Mouse (Mus musculus) midbrain, embryonic 14.5 days (tissue): ENCODE results near the gene Tmc7. TPM values are rescaled to one million over a fixed set of nuclear protein-coding genes. Genes with fewer than 3 reads are reported as not detected.

ENCODE experiments used
- ATAC-seq: fragments of 200-750 bp; cut with Nextera tagmentation; 2 replicates; pipeline ENCODE4 v1.8.0; 2017; ENCODE audit warnings: moderate number of reproducible peaks, moderate library complexity; ENCODE audit not compliant: low FRiP score, low TSS enrichment
- DNase-seq: peaks from one replicate; pipeline ENCODE4 v3.0.0-alpha.2; 2015
- H3K27ac ChIP-seq: fragments of 300-500 bp; sonication (generic); replicated peaks from 2 replicates; pipeline ENCODE4 v1.5.1; 2014; ENCODE audit warnings: mild to moderate bottlenecking, low read depth, low read length, moderate library complexity
- H3K27me3 ChIP-seq: fragments of 300-500 bp; sonication (generic); 2 replicates; pipeline ENCODE4 v1.6.1; 2014; ENCODE audit warnings: low read length, control low read depth, mixed read lengths; ENCODE audit not compliant: control insufficient read depth, insufficient read depth
- H3K36me3 ChIP-seq: fragments of 300-500 bp; sonication (generic); 2 replicates; pipeline ENCODE4 v1.6.1; 2014; ENCODE audit warnings: low read length, control low read depth; ENCODE audit not compliant: control insufficient read depth, insufficient read depth
- H3K4me1 ChIP-seq: fragments of 300-500 bp; sonication (generic); 2 replicates; pipeline ENCODE4 v1.6.1; 2014; ENCODE audit warnings: mild to moderate bottlenecking, antibody characterized with exemption, low read length, control low read depth; ENCODE audit not compliant: control insufficient read depth, insufficient read depth
- H3K4me2 ChIP-seq: fragments of 300-500 bp; sonication (generic); 2 replicates; pipeline ENCODE4 v1.6.1; 2014; ENCODE audit warnings: mild to moderate bottlenecking, low read length, moderate library complexity
- H3K4me3 ChIP-seq: fragments of 300-500 bp; sonication (generic); replicated peaks from 2 replicates; pipeline ENCODE4 v1.5.1; 2014; ENCODE audit warnings: low read depth, low read length
- H3K9ac ChIP-seq: fragments of 300-500 bp; sonication (generic); replicated peaks from 2 replicates; pipeline ENCODE4 v1.6.1; 2014; ENCODE audit warnings: mild to moderate bottlenecking, low read length, moderate library complexity
- H3K9me3 ChIP-seq: fragments of 300-500 bp; sonication (generic); 2 replicates; pipeline ENCODE4 v1.6.1; 2016; ENCODE audit warnings: low read length, control low read depth, mixed read lengths; ENCODE audit not compliant: control insufficient read depth
- WGBS: fragments of 180-500 bp; shearing (Covaris S2); extraction: QIAGEN DNeasy Blood & Tissue Kit; methylation state at CpG from one replicate; pipeline ENCODE4 v1.1.7; 2014; 5-methylcytosine and 5-hydroxymethylcytosine counted together
- polyA plus RNA-seq: library from polyadenylated mRNA; unstranded; fragments of >200 nt; fragmentation: Nextera tagmentation; extraction: Ambion mirVana; gene quantifications from 2 replicates; pipeline ENCODE4 v1.2.1, GENCODE M21; 2014

Tmc7 gene
- 4.3 and 5.9 TPM in 2 replicates for polyA plus RNA-seq

GRCm38 (mm10) chr7:118584257-118584907, at the start of gene Tmc7:
TSS of gene Tmc7 (minus strand) at chr7:118584736.
- peak within 1 kb of the TSS; percentile 60; the same call in 1 of the 2 replicates for H3K27ac ChIP-seq
- under 1% methylated on average over 51 of the region's 51 CpGs for WGBS
- H3K36me3 ChIP-seq, result no peaks in the 10 kb centered on the region

GRCm38 (mm10) chr7:118633951-118634350, 49.4 kb upstream of the Tmc7 start:
- ATAC-seq (no peak), DNase-seq (no peak)
- Histone ChIP-seq H3K4me3 (no peak overlapping the region), H3K9ac (no peak overlapping the region), H3K27me3 (no peaks in the 10 kb centered on the region), H3K4me2 (no peak overlapping the region), H3K4me1 (no peaks in the 10 kb centered on the region), H3K36me3 (no peaks in the 10 kb centered on the region), H3K9me3 (no peaks in the 10 kb centered on the region), H3K27ac (no peak overlapping the region)
- 82% methylated on average over 7 of the region's 7 CpGs for WGBS

More at GRCm38 (mm10) chr7:118584257-118584907, at the start of gene Tmc7:
- H3K9ac ChIP-seq, result peak within 1 kb of the TSS; percentile 78
- H3K27me3 ChIP-seq, result no peaks in the 10 kb centered on the region
- H3K9me3 ChIP-seq, result no peaks in the 10 kb centered on the region
- H3K4me3 ChIP-seq, result peak within 1 kb of the TSS; percentile 65
- peak; percentile 91 for DNase-seq
- H3K4me1 ChIP-seq, result peaks cover 13% of the 10 kb centered on the region; the same call in 1 of the 2 replicates
- ATAC-seq, result peak; percentile 88
- peak within 1 kb of the TSS; percentile 83 for H3K4me2 ChIP-seq

GRCm38 (mm10) chr7:118633094-118633493, 48.6 kb upstream of the Tmc7 start:
- Histone ChIP-seq H3K27me3 (no peaks in the 10 kb centered on the region), H3K9ac (no peak overlapping the region), H3K4me1 (no peaks in the 10 kb centered on the region), H3K36me3 (no peaks in the 10 kb centered on the region), H3K9me3 (no peaks in the 10 kb centered on the region), H3K4me2 (no peak overlapping the region), H3K27ac (no peak overlapping the region), H3K4me3 (no peak overlapping the region)
- 90% methylated on average over 9 of the region's 9 CpGs for WGBS
- no peak for DNase-seq
- no peak for ATAC-seq

- H3K36me3 ChIP-seq, result no peaks in the 10 kb centered on the region
- no peak overlapping the region for H3K9ac ChIP-seq
- WGBS, result 82% methylated on average over 13 of the region's 13 CpGs
- no peaks in the 10 kb centered on the region for H3K9me3 ChIP-seq
- H3K4me3 ChIP-seq, result no peak overlapping the region
- ATAC-seq (no peak), DNase-seq (no peak)
- no peaks in the 10 kb centered on the region for H3K4me1 ChIP-seq
- no peaks in the 10 kb centered on the region for H3K27me3 ChIP-seq
- no peak overlapping the region for H3K4me2 ChIP-seq
- no peak overlapping the region for H3K27ac ChIP-seq
Measured at GRCm38 (mm10) chr7:118627550-118628298, 43.2 kb upstream of the Tmc7 start.

GRCm38 (mm10) chr7:118621094-118621493, 36.6 kb upstream of the Tmc7 start:
- ATAC-seq (no peak), DNase-seq (no peak)
- Histone ChIP-seq H3K4me1 (no peaks in the 10 kb centered on the region), H3K9ac (no peak overlapping the region), H3K36me3 (no peaks in the 10 kb centered on the region), H3K4me3 (no peak overlapping the region), H3K9me3 (no peaks in the 10 kb centered on the region), H3K27ac (no peak overlapping the region), H3K4me2 (no peak overlapping the region), H3K27me3 (no peaks in the 10 kb centered on the region)
- 88% methylated on average over 6 of the region's 6 CpGs for WGBS

- no peak overlapping the region for H3K27ac ChIP-seq
- ATAC-seq, result no peak
- DNase-seq, result no peak
- no peak overlapping the region for H3K4me2 ChIP-seq
- H3K4me3 ChIP-seq, result no peak overlapping the region
- no peaks in the 10 kb centered on the region for H3K4me1 ChIP-seq
- H3K9me3 ChIP-seq, result no peaks in the 10 kb centered on the region
- no peaks in the 10 kb centered on the region for H3K36me3 ChIP-seq
- H3K9ac ChIP-seq, result no peak overlapping the region
- WGBS, result 92% methylated on average over 7 of the region's 7 CpGs
- no peaks in the 10 kb centered on the region for H3K27me3 ChIP-seq
Measured at GRCm38 (mm10) chr7:118620243-118620906, 35.8 kb upstream of the Tmc7 start.

GRCm38 (mm10) chr7:118618104-118618503, 33.6 kb upstream of the Tmc7 start:
- H3K36me3 ChIP-seq, result no peaks in the 10 kb centered on the region
- no peak overlapping the region for H3K9ac ChIP-seq
- H3K9me3 ChIP-seq, result no peaks in the 10 kb centered on the region
- no peak overlapping the region for H3K27ac ChIP-seq
- no peak overlapping the region for H3K4me3 ChIP-seq
- H3K27me3 ChIP-seq, result no peaks in the 10 kb centered on the region
- no peak overlapping the region for H3K4me2 ChIP-seq
- WGBS, result 92% methylated on average over 5 of the region's 5 CpGs
- ATAC-seq (no peak), DNase-seq (no peak)
- H3K4me1 ChIP-seq, result no peaks in the 10 kb centered on the region

- Histone ChIP-seq H3K9me3 (no peaks in the 10 kb centered on the region), H3K27ac (no peak overlapping the region), H3K36me3 (no peaks in the 10 kb centered on the region), H3K9ac (no peak overlapping the region), H3K27me3 (no peaks in the 10 kb centered on the region), H3K4me1 (peaks cover 4% of the 10 kb centered on the region; the same call in 1 of the 2 replicates), H3K4me3 (no peak overlapping the region), H3K4me2 (no peak overlapping the region; the same call in 1 of the 2 replicates)
- DNase-seq, result peak; percentile 35
- ATAC-seq, result no peak
- WGBS, result 15% methylated on average over 13 of the region's 13 CpGs
Measured at GRCm38 (mm10) chr7:118614076-118614475, 29.5 kb upstream of the Tmc7 start.
